Mouse (Mus musculus): Measurements from ENCODE around the gene Klhl33.
"Not testable (repeated sequence)": the region's sequence is repeated elsewhere in the genome, so short reads cannot be mapped to it uniquely, and the experiment has no call there.

Gene Klhl33

GRCm38 (mm10) chr14:50897374-50897765 is at the start of gene Klhl33:
Gene Klhl33 (minus strand): TSS chr14:50897507.
- no peak for DNase-seq (ENCODE audit: low spot score in 2 of 2)

- not testable (repeated sequence) for DNase-seq (ENCODE audit: low spot score in 2 of 2)
Measured at GRCm38 (mm10) chr14:50945526-50945925, 48.2 kb upstream of the Klhl33 start.

- DNase-seq (ENCODE audit: low spot score in 2 of 2) = not testable (repeated sequence)
Measured at GRCm38 (mm10) chr14:50945081-50945480, 47.8 kb upstream of the Klhl33 start.

- not testable (repeated sequence) for DNase-seq (ENCODE audit: low spot score in 2 of 2)
Measured at GRCm38 (mm10) chr14:50944668-50945033, 47.3 kb upstream of the Klhl33 start.

GRCm38 (mm10) chr14:50943932-50944667 is 46.8 kb upstream of the Klhl33 start, which contains the start of gene Gm49342:
Gene Gm49342 (plus strand): TSS chr14:50944517.
- DNase-seq (ENCODE audit: low spot score in 2 of 2) = peak; percentile 88 to 89

- DNase-seq (ENCODE audit: low spot score in 2 of 2) = no peak
Measured at GRCm38 (mm10) chr14:50938940-50939339, 41.6 kb upstream of the Klhl33 start.

GRCm38 (mm10) chr14:50938119-50938908 is 41.0 kb upstream of the Klhl33 start:
- DNase-seq (ENCODE audit: low spot score in 2 of 2) = no peak

- no peak for DNase-seq (ENCODE audit: low spot score in 2 of 2)
Measured at GRCm38 (mm10) chr14:50936649-50937048, 39.3 kb upstream of the Klhl33 start.

GRCm38 (mm10) chr14:50931493-50932020 is 34.2 kb upstream of the Klhl33 start:
- no peak for DNase-seq (ENCODE audit: low spot score in 2 of 2)

GRCm38 (mm10) chr14:50930754-50931492 is 33.6 kb upstream of the Klhl33 start, which contains the start of the genes Pip4p1 and Pnp:
Gene Pip4p1 (minus strand): TSS chr14:50930856.
Gene Pnp (plus strand): TSS chr14:50931082.
- DNase-seq (ENCODE audit: low spot score in 2 of 2) = peak; percentile 99 to 100

GRCm38 (mm10) chr14:50930377-50930753 is 33.1 kb upstream of the Klhl33 start:
- no peak for DNase-seq (ENCODE audit: low spot score in 2 of 2)

GRCm38 (mm10) chr14:50929951-50930350 is 32.6 kb upstream of the Klhl33 start:
- DNase-seq (ENCODE audit: low spot score in 2 of 2) = peak; percentile 18

GRCm38 (mm10) chr14:50927366-50927765 is 30.1 kb upstream of the Klhl33 start:
- DNase-seq (ENCODE audit: low spot score in 2 of 2) = no peak

- DNase-seq (ENCODE audit: low spot score in 2 of 2) = no peak
Measured at GRCm38 (mm10) chr14:50925111-50925920, 28.0 kb upstream of the Klhl33 start.

GRCm38 (mm10) chr14:50924281-50925064 is 27.2 kb upstream of the Klhl33 start, which contains the start of the genes Osgep and Apex1:
Gene Osgep (minus strand): TSS chr14:50924893.
Gene Apex1 (plus strand): TSS chr14:50924968.
- peak; percentile 97 to 98 for DNase-seq (ENCODE audit: low spot score in 2 of 2)

GRCm38 (mm10) chr14:50923437-50923836 is 26.1 kb upstream of the Klhl33 start:
- not testable (repeated sequence) for DNase-seq (ENCODE audit: low spot score in 2 of 2)

- DNase-seq (ENCODE audit: low spot score in 2 of 2) = no peak
Measured at GRCm38 (mm10) chr14:50911356-50911755, 14.0 kb upstream of the Klhl33 start.

- DNase-seq (ENCODE audit: low spot score in 2 of 2) = no peak
Measured at GRCm38 (mm10) chr14:50908126-50908525, 10.8 kb upstream of the Klhl33 start.

GRCm38 (mm10) chr14:50905327-50905726 is 8.0 kb upstream of the Klhl33 start:
- not testable (repeated sequence) for DNase-seq (ENCODE audit: low spot score in 2 of 2)

- DNase-seq (ENCODE audit: low spot score in 2 of 2) = no peak
Measured at GRCm38 (mm10) chr14:50904828-50905129, 7.5 kb upstream of the Klhl33 start.

Measured in frontal cortex, postnatal 14 days (tissue).